Mouse (Mus musculus) testis, postnatal 14 days (tissue): ENCODE results near the gene Hspg2.

Experiments
- DNase-seq: peaks from one replicate; pipeline ENCODE4 v3.0.0; 2021; ENCODE audit warnings: low spot score

The Hspg2 gene

DNA sequence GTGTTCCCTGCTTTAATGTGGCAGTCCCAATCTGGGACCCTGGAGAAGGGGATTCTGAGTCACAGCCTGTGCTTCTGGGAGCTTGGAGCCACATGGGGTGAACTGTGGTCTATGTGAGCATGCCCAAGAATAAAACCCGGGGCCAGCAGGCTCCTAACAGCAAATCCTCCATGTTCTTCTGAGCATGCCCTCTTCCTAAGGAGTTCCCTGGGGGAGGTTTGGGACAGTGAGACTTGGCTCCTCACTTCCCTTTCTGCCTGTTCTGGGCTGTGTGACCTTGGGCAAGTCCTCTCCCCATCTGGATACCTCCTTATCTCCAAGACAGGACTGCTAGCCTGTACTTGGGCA is 12.4 kb downstream of the Hspg2 start:
- DNase-seq, result peak; percentile 56

DNA sequence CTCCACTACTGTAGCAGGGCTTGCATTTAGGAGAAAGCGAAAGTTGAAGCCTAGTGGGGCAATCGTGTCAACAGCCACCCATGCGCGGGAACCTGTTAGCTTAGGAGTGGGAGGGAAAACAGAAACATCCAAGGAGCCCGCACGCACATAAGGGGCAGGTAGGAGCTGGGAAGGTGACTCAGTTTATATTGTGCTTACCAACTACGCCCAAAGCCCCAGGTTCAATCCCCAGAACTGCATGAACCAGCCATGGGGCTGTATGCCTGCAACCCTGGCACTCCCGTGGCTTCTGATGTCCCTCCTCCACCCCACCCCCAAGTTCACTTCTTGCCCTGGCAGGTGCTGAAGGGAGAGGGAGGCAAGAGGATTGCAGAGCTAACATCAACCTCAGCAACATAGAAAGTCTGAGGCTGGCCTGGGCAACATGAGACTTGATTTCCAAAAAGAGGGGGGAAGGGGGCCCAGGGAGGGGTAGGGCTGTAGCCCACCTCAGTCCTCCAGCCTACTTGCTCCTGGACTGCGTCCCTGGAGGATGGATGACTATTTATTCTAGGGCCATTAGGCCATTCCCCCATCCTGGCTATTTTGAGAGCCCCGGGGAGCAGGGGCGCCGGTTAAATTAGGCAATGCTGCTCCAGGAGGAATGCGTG is 12.9 kb downstream of the Hspg2 start:
- no peak for DNase-seq

DNA sequence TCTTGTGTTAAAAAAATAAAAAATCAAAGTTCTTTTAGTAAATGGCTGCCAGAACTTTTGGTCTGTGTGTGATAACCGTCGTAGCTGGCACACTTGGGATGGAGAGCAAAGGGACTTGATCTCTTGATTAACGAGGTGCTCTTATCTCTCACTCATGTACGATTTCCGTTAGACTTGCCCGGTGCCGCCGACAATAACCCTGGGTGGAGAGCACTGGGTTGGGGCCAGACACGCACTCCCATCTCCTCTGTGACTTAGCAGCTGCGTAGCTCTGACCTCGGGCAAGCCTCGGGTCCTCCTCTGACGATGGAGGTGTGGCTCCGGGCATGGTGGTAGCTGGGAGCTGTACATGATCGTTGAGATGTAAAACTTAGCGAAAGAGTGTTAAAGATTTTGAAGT is 15.3 kb downstream of the Hspg2 start:
- no peak for DNase-seq

DNA sequence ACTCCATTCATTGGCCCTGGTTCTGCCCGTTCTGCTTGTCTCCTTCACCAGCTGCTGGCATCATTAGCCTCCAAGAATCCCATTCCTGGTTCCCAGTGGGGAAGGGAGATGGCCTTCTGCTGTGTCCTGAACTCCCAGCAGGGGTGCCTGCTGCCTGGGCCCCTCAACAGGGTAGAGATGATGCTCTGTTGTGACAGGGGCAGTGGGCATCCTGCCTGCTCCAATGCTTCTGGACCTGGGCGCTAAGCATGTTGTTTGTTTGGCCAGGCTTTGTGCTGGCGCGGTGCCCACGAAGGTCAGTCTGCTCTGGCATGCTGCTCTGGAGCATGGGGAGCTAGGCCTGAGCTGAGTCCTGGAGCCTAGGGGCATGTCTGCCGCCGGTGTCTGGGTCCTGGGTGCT is 16.0 kb downstream of the Hspg2 start:
- no peak for DNase-seq

- no peak for DNase-seq
These were observed 16.8 kb downstream of the Hspg2 start for GRCm38 (mm10) chr4:137485258-137485960.

DNA sequence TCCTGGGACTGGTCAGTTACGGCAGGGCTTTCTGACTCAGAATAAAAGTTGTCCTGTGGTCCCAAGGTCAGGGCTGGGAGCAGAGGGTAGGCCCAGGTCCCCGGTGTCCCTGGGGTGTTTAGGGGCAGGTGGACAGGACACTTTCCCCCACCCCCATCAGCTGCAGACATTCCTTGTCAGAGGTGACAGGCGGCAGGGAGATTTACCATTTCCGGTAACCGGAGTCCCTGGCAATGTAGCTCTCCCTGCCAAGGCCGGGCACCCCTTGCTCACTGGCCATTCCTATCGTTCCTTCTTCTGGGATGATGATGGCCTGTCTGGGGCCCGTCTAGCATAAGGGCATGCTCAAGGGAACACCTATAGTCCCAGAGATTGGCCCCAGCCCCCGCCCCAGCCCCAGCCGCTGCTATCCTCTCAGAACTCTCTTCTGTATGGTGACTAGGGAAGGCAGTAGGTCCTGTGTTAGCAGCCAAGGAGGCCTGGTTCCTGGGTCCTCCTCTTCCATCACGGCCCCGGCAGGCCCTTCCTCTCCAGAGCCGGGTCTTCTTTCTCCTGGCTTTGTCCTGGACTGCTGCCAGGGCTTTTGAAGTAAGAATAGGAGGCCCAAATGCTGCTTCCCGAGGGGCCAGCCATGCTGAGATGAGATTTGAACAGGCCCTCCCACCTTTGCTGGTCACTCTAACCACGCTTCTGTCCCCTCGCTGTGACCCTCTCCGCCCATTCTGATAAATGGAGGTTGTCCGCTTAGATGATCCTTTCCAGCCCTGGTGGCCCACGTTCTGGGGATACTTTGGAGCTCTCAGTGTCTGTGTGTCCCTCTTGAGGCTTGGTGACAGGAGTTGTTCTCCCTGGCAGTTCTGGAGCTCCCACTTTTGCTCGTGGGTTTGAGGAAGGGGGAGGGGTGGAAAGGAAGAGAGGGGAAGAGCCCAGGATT is 17.8 kb downstream of the Hspg2 start:
- no peak for DNase-seq

- peak; percentile 55 for DNase-seq
These were observed 18.9 kb downstream of the Hspg2 start for GRCm38 (mm10) chr4:137487286-137488000.

DNA sequence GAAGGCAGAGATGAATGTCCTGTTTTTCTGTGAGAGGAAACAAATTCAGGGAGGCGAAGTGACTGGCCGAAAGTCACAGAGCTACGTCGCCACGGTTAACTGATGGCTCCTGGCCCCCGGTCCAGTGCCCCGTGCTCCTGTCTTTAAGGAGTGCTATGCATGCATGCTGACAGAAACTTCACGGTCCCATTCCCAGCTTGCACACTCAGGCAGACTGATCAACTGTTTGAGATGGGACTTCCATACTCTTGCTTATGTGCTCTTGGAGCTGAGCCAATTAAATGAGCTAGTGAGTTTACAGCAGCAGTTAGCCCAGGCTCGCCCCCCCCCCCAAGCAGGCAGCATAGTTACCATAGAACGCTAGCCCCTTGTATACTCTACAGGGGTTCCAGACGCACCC is 19.5 kb downstream of the Hspg2 start:
- no peak for DNase-seq

- DNase-seq, result no peak
These were observed 20.2 kb downstream of the Hspg2 start for GRCm38 (mm10) chr4:137488571-137489303.

DNA sequence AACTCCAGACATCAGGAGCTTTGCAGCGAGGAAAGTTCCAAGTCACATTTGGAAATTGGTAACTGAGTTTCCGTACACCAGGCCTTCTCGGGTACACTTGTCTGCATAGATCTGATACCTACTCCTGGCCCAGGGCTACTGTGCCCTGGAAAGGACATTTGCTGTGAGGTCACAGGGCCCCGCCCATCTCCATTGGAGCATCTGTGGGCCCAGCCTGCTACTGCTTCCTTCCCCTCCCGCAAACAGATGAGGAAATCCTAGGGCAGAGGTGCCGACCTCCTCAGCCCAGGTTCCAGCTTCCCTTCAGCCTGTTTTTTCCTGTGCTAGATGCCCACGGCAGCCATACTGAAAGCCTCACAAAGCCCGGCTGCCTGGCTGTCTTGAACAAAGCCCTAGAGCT is 21.4 kb downstream of the Hspg2 start:
- DNase-seq, result no peak

GRCm38 (mm10) chr4:137492563-137492962 is 24.0 kb downstream of the Hspg2 start:
- no peak for DNase-seq

DNA sequence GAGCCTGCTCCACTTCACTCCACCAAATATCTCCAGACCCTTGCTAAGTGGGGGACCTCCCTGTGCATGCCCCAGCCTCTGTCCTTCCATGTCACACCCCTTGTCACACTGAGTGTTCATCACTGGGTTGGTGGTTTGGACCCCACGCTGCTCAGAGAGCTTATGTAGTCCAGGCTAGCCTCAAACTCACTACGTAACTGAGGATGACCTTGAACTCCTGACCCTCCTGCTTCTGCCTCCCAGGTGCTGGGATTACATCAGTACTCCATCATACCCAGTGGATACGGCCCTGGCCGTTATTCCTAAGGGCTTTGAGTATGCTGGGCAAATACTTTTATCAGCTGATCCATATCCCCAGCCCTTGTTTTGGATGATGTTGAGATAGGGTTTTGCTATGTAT is 24.6 kb downstream of the Hspg2 start:
- DNase-seq, result no peak

DNA sequence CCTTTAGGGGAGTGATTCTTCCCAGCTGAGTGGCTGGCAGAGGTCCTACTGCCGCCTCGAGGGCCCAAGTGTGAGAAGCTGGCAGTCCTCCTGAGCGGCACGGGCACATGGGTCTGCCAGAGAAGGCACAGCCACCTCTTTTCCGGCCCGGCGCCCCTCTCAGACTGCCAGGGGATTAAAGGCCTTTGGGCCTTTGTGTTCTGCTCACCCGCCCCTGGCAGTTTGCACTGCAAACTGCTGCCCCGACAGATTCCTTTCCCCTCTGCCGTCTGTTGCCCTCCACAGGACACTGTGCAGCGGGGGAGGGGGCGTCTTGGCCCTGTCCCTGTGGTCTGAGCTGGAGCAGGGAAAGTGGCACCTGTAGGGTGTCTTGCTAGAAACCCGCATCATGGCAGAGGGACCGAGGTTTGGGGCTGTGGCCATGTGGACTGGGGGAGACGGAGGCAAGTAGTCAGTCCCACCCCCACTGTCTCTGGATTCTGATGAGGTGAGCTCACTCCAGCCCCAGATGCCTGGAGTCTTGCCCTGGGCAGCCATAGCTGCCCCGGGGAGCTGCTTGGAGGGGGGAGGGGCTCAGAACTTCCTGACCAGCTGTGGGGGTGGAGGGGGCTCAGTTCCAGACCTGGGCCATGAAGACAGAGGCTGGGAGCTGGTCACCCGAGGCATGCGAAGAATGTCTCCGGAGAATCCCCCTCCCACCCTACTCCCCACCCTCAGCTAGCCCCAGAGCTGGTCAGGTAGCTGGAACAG is 26.4 kb downstream of the Hspg2 start:
- no peak for DNase-seq

GRCm38 (mm10) chr4:137495501-137496100 is 27.0 kb downstream of the Hspg2 start:
- no peak for DNase-seq

GRCm38 (mm10) chr4:137497367-137497766 is 28.8 kb downstream of the Hspg2 start:
- DNase-seq, result peak; percentile 44

- no peak for DNase-seq
These were observed 29.5 kb downstream of the Hspg2 start for GRCm38 (mm10) chr4:137497892-137498722.

DNA sequence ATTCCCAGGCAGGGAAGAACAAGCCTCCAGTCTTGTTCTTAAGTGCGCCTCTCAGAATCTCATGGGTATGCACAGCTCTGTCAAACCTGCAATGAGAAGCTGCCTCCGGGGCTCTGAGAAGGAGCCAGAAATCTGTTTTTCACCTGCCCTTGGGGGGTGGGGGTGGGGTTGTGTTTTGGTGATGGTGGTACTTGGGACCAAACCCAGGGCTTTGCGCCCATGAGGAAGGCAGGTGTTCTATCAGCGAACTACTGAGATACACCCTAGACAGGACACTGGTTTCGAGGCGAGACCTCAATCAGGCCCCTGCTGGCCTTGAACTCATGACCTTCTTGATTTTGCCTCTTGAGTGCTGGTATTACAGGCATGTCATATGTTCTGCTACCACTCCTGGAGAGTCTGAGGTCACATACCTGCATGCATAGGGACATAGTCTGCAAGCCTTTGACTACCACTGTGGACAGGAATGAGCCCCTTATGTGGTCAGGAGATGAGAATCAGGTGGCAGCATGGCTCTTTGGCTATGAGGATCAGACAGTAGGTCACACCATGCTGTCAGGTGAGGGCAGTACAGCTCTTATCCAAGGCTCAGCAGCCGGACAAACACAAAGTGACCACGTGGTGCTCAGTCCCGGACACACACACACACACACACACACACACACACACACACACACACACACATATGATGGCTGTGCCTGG is 30.5 kb downstream of the Hspg2 start:
- DNase-seq, result no peak

DNA sequence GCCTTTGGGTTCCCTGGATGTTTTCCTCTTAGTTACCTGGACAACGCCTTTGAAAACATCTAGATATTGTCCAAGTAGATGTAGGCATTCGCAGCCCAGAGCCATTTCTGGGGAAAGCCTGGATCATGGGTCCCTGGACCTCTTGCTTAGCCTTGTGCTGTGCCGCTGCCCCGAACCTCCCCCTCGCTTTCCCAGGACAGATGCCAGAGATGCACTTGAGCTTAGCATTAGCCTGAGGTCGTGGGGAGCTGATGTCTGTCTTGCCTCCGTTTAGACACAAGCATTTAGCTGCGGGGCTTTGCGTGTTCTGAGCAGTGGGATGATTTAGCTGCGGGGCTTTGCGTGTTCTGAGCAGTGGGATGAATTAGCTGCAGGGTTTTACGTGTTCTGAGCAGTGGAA is 31.6 kb downstream of the Hspg2 start:
- DNase-seq, result no peak

DNA sequence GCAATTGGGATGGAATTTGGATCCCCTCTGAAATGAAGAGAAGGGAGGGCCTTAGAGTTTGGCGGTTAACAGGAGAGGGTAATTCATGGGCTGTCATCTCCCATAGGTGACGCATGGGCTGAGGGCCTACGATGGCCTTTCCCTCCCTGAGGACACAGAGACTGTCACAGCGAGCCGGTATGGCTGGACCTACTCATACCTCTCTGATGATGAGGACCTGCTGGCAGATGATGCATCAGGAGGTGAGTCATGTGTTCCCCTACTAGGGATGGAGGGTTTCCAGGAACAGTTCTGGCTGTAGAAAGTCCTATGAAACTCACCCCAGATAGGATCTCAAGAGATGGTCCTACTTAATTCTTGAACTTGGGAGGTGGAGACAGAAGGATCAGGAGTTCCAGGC is 32.4 kb downstream of the Hspg2 start:
- DNase-seq, result no peak
